Mouse (Mus musculus) embryonic fibroblast, embryonic 13.5 days (primary cell): ENCODE data around the gene Dytn.

Source experiments
- CTCF ChIP-seq: IDR thresholded peaks from 2 replicates; pipeline ENCODE4 v1.5.1; 2011; ENCODE audit warnings: mild to moderate bottlenecking, control low read depth, low read length, moderate library complexity, borderline replicate concordance; ENCODE audit not compliant: insufficient read depth
- POLR2A ChIP-seq: IDR thresholded peaks from 2 replicates; pipeline ENCODE4 v1.6.1; 2011; ENCODE audit warnings: low read depth, mild to moderate bottlenecking, control low read depth, low read length, moderate library complexity

DNA sequence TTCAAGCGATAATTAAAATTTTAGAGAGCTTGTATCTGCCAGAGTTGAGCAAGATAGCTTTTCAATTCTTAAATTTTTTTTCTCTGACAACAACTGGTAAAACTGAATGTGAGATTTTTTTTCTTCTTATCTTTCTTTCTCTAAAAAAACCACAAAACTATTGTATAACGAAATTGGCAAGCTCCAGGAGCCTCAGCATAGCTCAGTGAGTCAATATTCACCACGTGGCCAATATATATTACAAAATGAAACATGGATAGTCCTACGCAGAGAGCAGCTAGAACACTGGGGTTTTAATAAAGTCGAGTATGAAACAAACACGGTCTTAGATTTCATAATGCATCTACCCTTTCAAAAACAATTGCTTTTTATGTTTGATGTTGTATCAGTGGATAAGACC is 46.8 kb downstream of the Dytn start:
- TF ChIP-seq CTCF: no peak
- TF ChIP-seq POLR2A: no peak
